Mouse (Mus musculus): Measurements from ENCODE around the gene Suv39h1. TPM values are rescaled to one million over a fixed set of nuclear protein-coding genes. Genes with fewer than 3 reads are reported as not detected.
"Not testable (repeated sequence)": the region's sequence is repeated elsewhere in the genome, so short reads cannot be mapped to it uniquely, and the experiment has no call there.

Suv39h1 gene
- polyA plus RNA-seq, 1 experiment from 2014 or later = 51.5 TPM

GRCm38 (mm10) chrX:8024795-8025194 is 49.8 kb downstream of the Suv39h1 start:
- Histone ChIP-seq H3K9ac (no peak overlapping the region), H3K36me3 (no peaks in the 10 kb centered on the region), H3K9me3 (replicated peaks) (no peaks in the 10 kb centered on the region), H3K4me1 (no peaks in the 10 kb centered on the region), H3K4me2 (replicated peaks) (no peak overlapping the region), H3K27me3 (no peaks in the 10 kb centered on the region), H3K4me3 (replicated peaks) (no peak overlapping the region), H3K27ac (replicated peaks) (no peak overlapping the region)
- no peak for ATAC-seq (ENCODE audit: insufficient number of reproducible peaks, low FRiP score, low TSS enrichment, low read depth)
- WGBS = 64% methylated on average over 2 of the region's 2 CpGs

DNA sequence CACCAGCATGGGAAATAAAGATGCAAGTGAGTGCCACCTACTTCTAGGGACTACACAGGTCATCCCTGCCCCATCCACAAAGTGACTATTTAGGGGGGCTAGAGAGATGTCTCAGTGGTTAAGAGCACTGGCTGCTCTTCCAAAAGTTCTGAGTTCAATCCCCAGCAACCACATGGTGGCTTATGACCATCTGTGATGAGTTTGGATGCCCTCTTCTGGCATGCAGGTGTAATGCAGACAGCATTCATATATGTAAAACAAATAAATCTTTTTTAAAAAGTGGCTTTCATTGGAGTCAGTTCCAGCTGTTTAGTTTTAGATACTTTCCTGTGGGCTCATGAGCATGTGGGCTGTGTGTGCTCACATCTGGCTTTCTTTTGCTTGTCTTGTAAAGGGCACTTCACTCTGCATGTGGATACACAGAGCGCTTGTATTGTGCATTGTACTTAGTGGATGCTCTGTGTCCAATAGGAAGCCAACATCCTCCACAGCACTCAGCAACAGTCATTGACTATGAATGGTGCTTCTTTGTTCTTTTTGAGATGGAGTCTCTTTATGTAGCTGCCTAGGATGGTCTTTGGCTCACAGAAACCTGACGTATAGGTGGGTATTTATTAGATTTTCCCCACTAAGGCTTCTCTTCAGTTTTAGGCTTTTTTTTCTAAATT is 54.3 kb downstream of the Suv39h1 start:
- H3K9ac ChIP-seq = no peak overlapping the region
- H3K4me2 ChIP-seq (replicated peaks) = no peak overlapping the region
- H3K9me3 ChIP-seq (replicated peaks) = no peaks in the 10 kb centered on the region
- no peak overlapping the region for H3K27ac ChIP-seq (replicated peaks)
- H3K4me3 ChIP-seq (replicated peaks) = no peak overlapping the region
- H3K36me3 ChIP-seq = no peaks in the 10 kb centered on the region
- ATAC-seq (ENCODE audit: insufficient number of reproducible peaks, low FRiP score, low TSS enrichment, low read depth) = no peak
- H3K4me1 ChIP-seq = no peaks in the 10 kb centered on the region
- no peaks in the 10 kb centered on the region for H3K27me3 ChIP-seq
- WGBS = 62% methylated on average over 2 of the region's 2 CpGs

- Histone ChIP-seq H3K27me3 (no peaks in the 10 kb centered on the region), H3K27ac (replicated peaks) (no peak within 1 kb of the TSS), H3K4me3 (replicated peaks) (no peak within 1 kb of the TSS), H3K36me3 (no peaks in the 10 kb centered on the region), H3K4me2 (replicated peaks) (no peak within 1 kb of the TSS), H3K9me3 (replicated peaks) (no peaks in the 10 kb centered on the region), H3K4me1 (no peaks in the 10 kb centered on the region), H3K9ac (no peak within 1 kb of the TSS)
- 60% methylated on average over 2 of the region's 2 CpGs for WGBS
- ATAC-seq (ENCODE audit: insufficient number of reproducible peaks, low FRiP score, low TSS enrichment, low read depth) = no peak
Measured at GRCm38 (mm10) chrX:8018286-8018685, 56.3 kb downstream of the Suv39h1 start, which contains the start of gene Glod5. Glod5 (minus strand) TSS chrX:8018492.

DNA sequence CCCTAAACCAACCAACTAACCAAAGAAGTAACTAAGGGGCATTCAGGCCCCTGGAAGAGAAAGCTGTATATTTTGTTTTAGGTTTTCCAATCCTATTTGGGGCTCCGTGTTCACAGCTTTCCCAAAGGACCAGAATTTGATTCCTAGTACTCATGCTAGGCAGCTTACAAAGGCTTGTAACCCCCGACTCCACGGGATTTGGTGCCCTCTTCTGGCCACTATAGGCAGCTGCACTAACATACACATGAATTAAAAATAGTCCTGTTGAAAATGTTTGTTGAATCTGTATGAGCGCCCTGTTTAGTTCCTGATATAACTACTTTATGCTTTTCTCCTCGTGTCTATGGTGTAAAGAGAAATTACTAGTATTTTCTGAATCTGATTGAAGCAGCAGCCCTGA is 57.4 kb downstream of the Suv39h1 start:
- Histone ChIP-seq H3K4me2 (replicated peaks) (no peak overlapping the region), H3K27ac (replicated peaks) (no peak overlapping the region), H3K9me3 (replicated peaks) (no peaks in the 10 kb centered on the region), H3K4me3 (replicated peaks) (no peak overlapping the region), H3K36me3 (no peaks in the 10 kb centered on the region), H3K4me1 (no peaks in the 10 kb centered on the region), H3K27me3 (no peaks in the 10 kb centered on the region), H3K9ac (no peak overlapping the region)
- WGBS = 11% methylated on average over 5 of the region's 5 CpGs
- ATAC-seq (ENCODE audit: insufficient number of reproducible peaks, low FRiP score, low TSS enrichment, low read depth) = no peak

GRCm38 (mm10) chrX:8015675-8016074 is 58.9 kb downstream of the Suv39h1 start:
- not testable (repeated sequence) for H3K9ac ChIP-seq; H3K36me3 ChIP-seq; H3K27ac ChIP-seq (replicated peaks); H3K4me1 ChIP-seq; H3K27me3 ChIP-seq; H3K4me2 ChIP-seq (replicated peaks); H3K9me3 ChIP-seq (replicated peaks); H3K4me3 ChIP-seq (replicated peaks); ATAC-seq (ENCODE audit: insufficient number of reproducible peaks, low FRiP score, low TSS enrichment, low read depth)
- 22% methylated on average over 7 of the region's 7 CpGs for WGBS

- Histone ChIP-seq H3K4me1 (no peaks in the 10 kb centered on the region), H3K4me2 (replicated peaks) (no peak overlapping the region), H3K9me3 (replicated peaks) (no peaks in the 10 kb centered on the region), H3K36me3 (no peaks in the 10 kb centered on the region), H3K4me3 (replicated peaks) (no peak overlapping the region), H3K27ac (replicated peaks) (no peak overlapping the region), H3K27me3 (no peaks in the 10 kb centered on the region), H3K9ac (no peak overlapping the region)
- 38% methylated on average over 6 of the region's 8 CpGs for WGBS
- ATAC-seq (ENCODE audit: insufficient number of reproducible peaks, low FRiP score, low TSS enrichment, low read depth) = no peak
Measured at GRCm38 (mm10) chrX:8013569-8014314, 60.8 kb downstream of the Suv39h1 start.

- H3K4me2 ChIP-seq (replicated peaks) = no peak overlapping the region
Measured at GRCm38 (mm10) chrX:8013157-8013556, 61.4 kb downstream of the Suv39h1 start.

More at GRCm38 (mm10) chrX:8013157-8013556, 61.4 kb downstream of the Suv39h1 start:
- no peak for ATAC-seq (ENCODE audit: insufficient number of reproducible peaks, low FRiP score, low TSS enrichment, low read depth)
- H3K27ac ChIP-seq (replicated peaks) = no peak overlapping the region
- WGBS = 18% methylated on average over 2 of the region's 2 CpGs
- H3K36me3 ChIP-seq = no peaks in the 10 kb centered on the region
- no peaks in the 10 kb centered on the region for H3K27me3 ChIP-seq
- H3K9me3 ChIP-seq (replicated peaks) = no peaks in the 10 kb centered on the region
- H3K9ac ChIP-seq = no peak overlapping the region
- no peak overlapping the region for H3K4me3 ChIP-seq (replicated peaks)
- H3K4me1 ChIP-seq = no peaks in the 10 kb centered on the region

Other genes with a start within 250 kb of the Suv39h1 start
- 51.3 and 53.9 TPM in 2 replicates for gene Otud5, start 233.4 kb downstream of the Suv39h1 start, polyA plus RNA-seq (2015; fragmentation: Nextera tagmentation; extraction: Ambion mirVana)
- 9.8 and 14.2 TPM in 2 replicates for gene Pim2, start 196.5 kb downstream of the Suv39h1 start, polyA plus RNA-seq (2015; fragmentation: Nextera tagmentation; extraction: Ambion mirVana)
- gene Slc35a2, start 190.7 kb downstream of the Suv39h1 start, polyA plus RNA-seq (2015; fragmentation: Nextera tagmentation; extraction: Ambion mirVana) = 55.0 and 55.5 TPM in 2 replicates
- 125 and 126 TPM in 2 replicates for gene Pqbp1, start 175.5 kb downstream of the Suv39h1 start, polyA plus RNA-seq (2015; fragmentation: Nextera tagmentation; extraction: Ambion mirVana)
- 158 and 169 TPM in 2 replicates for gene Timm17b, start 175.4 kb downstream of the Suv39h1 start, polyA plus RNA-seq (2015; fragmentation: Nextera tagmentation; extraction: Ambion mirVana)
- gene Gm10491, start 166.9 kb downstream of the Suv39h1 start, polyA plus RNA-seq (2015; fragmentation: Nextera tagmentation; extraction: Ambion mirVana) = not detected in 2 replicates
- not detected in 2 replicates for gene Gm10490, start 165.2 kb downstream of the Suv39h1 start, polyA plus RNA-seq (2015; fragmentation: Nextera tagmentation; extraction: Ambion mirVana)
- 1.7 and 2.7 TPM in 2 replicates for gene Pcsk1n, start 154.9 kb downstream of the Suv39h1 start, polyA plus RNA-seq (2015; fragmentation: Nextera tagmentation; extraction: Ambion mirVana)
- gene Eras, start 146.2 kb downstream of the Suv39h1 start, polyA plus RNA-seq (2015; fragmentation: Nextera tagmentation; extraction: Ambion mirVana) = not detected in 2 replicates
- 26.3 and 27.5 TPM in 2 replicates for gene Hdac6, start 126.9 kb downstream of the Suv39h1 start, polyA plus RNA-seq (2015; fragmentation: Nextera tagmentation; extraction: Ambion mirVana)
- gene Gata1, start 96.7 kb downstream of the Suv39h1 start, polyA plus RNA-seq (2015; fragmentation: Nextera tagmentation; extraction: Ambion mirVana) = 1.7 and 1.9 TPM in 2 replicates
- gene Glod5, start 56.3 kb downstream of the Suv39h1 start, polyA plus RNA-seq (2015; fragmentation: Nextera tagmentation; extraction: Ambion mirVana) = not detected in 2 replicates
- gene Was, start 15.7 kb upstream of the Suv39h1 start, polyA plus RNA-seq (2015; fragmentation: Nextera tagmentation; extraction: Ambion mirVana) = 0.71 and 0.91 TPM in 2 replicates
- 28.1 and 30.7 TPM in 2 replicates for gene Wdr13, start 58.1 kb upstream of the Suv39h1 start, polyA plus RNA-seq (2015; fragmentation: Nextera tagmentation; extraction: Ambion mirVana)
- gene Rbm3, start 71.1 kb upstream of the Suv39h1 start, polyA plus RNA-seq (2015; fragmentation: Nextera tagmentation; extraction: Ambion mirVana) = 390 and 425 TPM in 2 replicates
- 13.3 and 17.0 TPM in 2 replicates for gene Tbc1d25, start 101.4 kb upstream of the Suv39h1 start, polyA plus RNA-seq (2015; fragmentation: Nextera tagmentation; extraction: Ambion mirVana)
- gene Ebp, start 118.8 kb upstream of the Suv39h1 start, polyA plus RNA-seq (2015; fragmentation: Nextera tagmentation; extraction: Ambion mirVana) = 48.0 and 48.6 TPM in 2 replicates
- 10.5 and 11.7 TPM in 2 replicates for gene Porcn, start 131.8 kb upstream of the Suv39h1 start, polyA plus RNA-seq (2015; fragmentation: Nextera tagmentation; extraction: Ambion mirVana)
- gene Ftsj1, start 177.6 kb upstream of the Suv39h1 start, polyA plus RNA-seq (2015; fragmentation: Nextera tagmentation; extraction: Ambion mirVana) = 38.3 and 40.6 TPM in 2 replicates
- gene Slc38a5, start 196.4 kb upstream of the Suv39h1 start, polyA plus RNA-seq (2015; fragmentation: Nextera tagmentation; extraction: Ambion mirVana) = 0.18 and 0.64 TPM in 2 replicates

Data from embryonic facial prominence, embryonic 15.5 days (tissue).